Mouse (Mus musculus): Measurements from ENCODE around the gene Ankrd12.

DNA sequence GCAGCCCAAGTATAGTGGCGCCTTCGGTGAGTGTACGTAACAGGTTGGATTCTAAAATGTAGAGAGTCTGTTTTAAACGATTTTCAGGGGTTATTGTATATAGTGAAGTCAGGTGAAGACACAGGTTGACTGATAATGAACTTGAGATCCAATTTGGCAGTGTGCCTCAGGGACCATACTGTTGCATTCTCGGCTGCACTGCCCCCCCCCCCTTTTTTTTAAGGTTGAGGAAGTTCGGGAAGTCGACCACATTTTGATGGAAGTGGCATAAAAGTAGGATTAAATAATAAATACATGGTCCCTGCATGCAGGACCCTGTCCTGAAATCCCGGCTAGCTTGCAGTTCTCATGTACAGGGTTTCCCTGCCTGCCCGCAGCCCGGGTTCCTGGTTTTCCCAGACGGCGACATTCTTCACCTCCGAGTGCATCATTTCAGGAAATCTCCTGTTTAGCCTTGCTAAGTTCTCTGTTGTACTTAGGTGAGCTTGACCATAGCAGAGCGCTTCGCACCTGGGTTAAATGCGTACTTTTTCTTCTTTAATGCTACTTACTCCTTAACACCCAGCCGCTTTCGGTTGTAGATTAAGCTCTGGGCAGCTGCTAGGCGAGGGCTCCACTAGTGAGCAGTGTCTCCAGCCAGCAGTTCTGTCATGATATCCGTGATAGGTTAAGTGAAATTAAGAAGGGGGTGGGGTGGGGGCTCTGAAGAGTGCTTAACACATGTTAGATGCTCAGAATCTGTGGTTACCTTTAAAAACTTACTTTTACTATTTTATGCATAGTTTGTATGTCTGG, 47.1 kb upstream of the Ankrd12 start:
- TF ChIP-seq GATA1 (IDR thresholded peaks at IDR 0.05; ENCODE audit: low read length) (no peak), TAL1 (IDR thresholded peaks at IDR 0.05; ENCODE audit: low read length) (no peak)

Measured in erythroblast, embryonic 14.5 days (primary cell).